ENCODE assay signal across 41 mouse cellular contexts in genomic region chr9:15122431-15122830, GRCm38 (mm10). TPM values are rescaled to one million over a fixed set of nuclear protein-coding genes. Genes with fewer than 3 reads are reported as not detected.
"Had no signal": no experiment of that assay in that cellular context is flagged by ENCODE, and none has a peak within 500 bp of the region (broad histone marks: within the 10 kb centered on the region; RNA-seq: fewer than 3 reads in every experiment).

No protein-coding gene starts in this region.

- H3K9me3 ChIP-seq: heart, embryonic 10.5 days; heart, embryonic 12.5 days; heart, embryonic 13.5 days; heart, embryonic 15.5 days; hindbrain, embryonic 10.5 days; hindbrain, embryonic 12.5 days; hindbrain, embryonic 13.5 days; hindbrain, embryonic 15.5 days; intestine, embryonic 15.5 days; kidney, embryonic 15.5 days had no signal

- DNase-seq: heart, postnatal 10 days; heart, postnatal 14 days; heart, postnatal 36 days; heart, postnatal 4 days; kidney, adult 11 months; kidney, adult 18-20 months; kidney, adult 2 months; kidney, adult 8-10 months; kidney, adult 9 months; kidney, postnatal 10 days; kidney, postnatal 14 days; kidney, postnatal 25 days; kidney, postnatal 36 days; kidney, postnatal 4 days; layer of hippocampus, adult 9-11 months; layer of hippocampus, postnatal 36 days had no signal

- H3K4me2 ChIP-seq: heart, embryonic 11.5 days; heart, embryonic 12.5 days; heart, embryonic 13.5 days; heart, embryonic 15.5 days; hindbrain, embryonic 12.5 days; hindbrain, embryonic 13.5 days; hindbrain, embryonic 14.5 days; hindbrain, embryonic 15.5 days; intestine, embryonic 15.5 days; kidney, embryonic 15.5 days had no signal

- H3K4me1 ChIP-seq: heart, embryonic 10.5 days; heart, embryonic 12.5 days; heart, embryonic 13.5 days; heart, embryonic 15.5 days; hindbrain, embryonic 10.5 days; hindbrain, embryonic 12.5 days; hindbrain, embryonic 13.5 days; hindbrain, embryonic 15.5 days; intestine, embryonic 15.5 days; kidney, embryonic 15.5 days had no signal

- H3K4me3 ChIP-seq: heart, embryonic 10.5 days; heart, embryonic 12.5 days; heart, embryonic 13.5 days; heart, embryonic 15.5 days; hindbrain, embryonic 10.5 days; hindbrain, embryonic 12.5 days; hindbrain, embryonic 13.5 days; hindbrain, embryonic 15.5 days; intestine, embryonic 15.5 days; kidney, embryonic 15.5 days; layer of hippocampus, adult 2 months had no signal

- H3K27ac ChIP-seq: heart, embryonic 10.5 days; heart, embryonic 13.5 days; heart, embryonic 15.5 days; hindbrain, embryonic 10.5 days; hindbrain, embryonic 12.5 days; hindbrain, embryonic 13.5 days; hindbrain, embryonic 14.5 days; hindbrain, embryonic 15.5 days; hindbrain, postnatal 0 days; intestine, embryonic 15.5 days; kidney, embryonic 15.5 days; kidney, postnatal 0 days; layer of hippocampus, adult 2 months had no signal

- ATAC-seq: hindbrain, embryonic 16.5 days; hindbrain, postnatal 0 days; inflammation-experienced regulatory T-cells, adult 6 months; intestine, embryonic 15.5 days; intestine, embryonic 16.5 days; intestine, postnatal 0 days had no signal

- H3K27me3 ChIP-seq: heart, embryonic 12.5 days; heart, embryonic 13.5 days; heart, embryonic 15.5 days; hindbrain, embryonic 12.5 days; hindbrain, embryonic 13.5 days; hindbrain, embryonic 15.5 days; intestine, embryonic 15.5 days; kidney, embryonic 15.5 days had no signal

- H3K36me3 ChIP-seq: heart, embryonic 10.5 days; heart, embryonic 12.5 days; heart, embryonic 13.5 days; heart, embryonic 15.5 days; hindbrain, embryonic 10.5 days; hindbrain, embryonic 12.5 days; hindbrain, embryonic 13.5 days; hindbrain, embryonic 15.5 days; intestine, embryonic 15.5 days; kidney, embryonic 15.5 days had no signal

- H3K9ac ChIP-seq: heart, embryonic 12.5 days; heart, embryonic 13.5 days; heart, embryonic 15.5 days; hindbrain, embryonic 12.5 days; hindbrain, embryonic 13.5 days; hindbrain, embryonic 14.5 days; hindbrain, embryonic 15.5 days; intestine, embryonic 15.5 days; kidney, embryonic 15.5 days had no signal

RNA-seq across cellular contexts. Expression of gene Hephl1, which starts 10.5 kb away (rescaled TPM):
- polyA plus RNA-seq: heart, embryonic 10.5 days; heart, embryonic 11.5 days; heart, embryonic 12.5 days; heart, embryonic 13.5 days; heart, embryonic 14.5 days; heart, embryonic 16.5 days; hindbrain, embryonic 10.5 days; hindbrain, embryonic 11.5 days; hindbrain, embryonic 12.5 days; hindbrain, embryonic 13.5 days; hindbrain, embryonic 14.5 days; hindbrain, embryonic 15.5 days; hindbrain, embryonic 16.5 days; hindbrain, postnatal 0 days; inflammation-experienced regulatory T-cells, adult 6 months; intestine, embryonic 14.5 days; intestine, embryonic 15.5 days; intestine, embryonic 16.5 days; intestine, postnatal 0 days; kidney, embryonic 14.5 days; kidney, embryonic 16.5 days; kidney, postnatal 0 days had no signal
